Mouse (Mus musculus) adrenal gland, postnatal 25 days (tissue): ENCODE data around the gene Otulinl. TPM values are rescaled to one million over a fixed set of nuclear protein-coding genes. Genes with fewer than 3 reads are reported as not detected.
"Not testable (repeated sequence)": the region's sequence is repeated elsewhere in the genome, so short reads cannot be mapped to it uniquely, and the experiment has no call there.

ENCODE experiments used
- DNase-seq: peaks from one replicate; pipeline ENCODE4 v3.0.0; 2021; ENCODE audit warnings: mixed read lengths
- long read RNA-seq: library from polyadenylated mRNA; stranded (forward); transcript quantifications from one replicate; pipeline ENCODE4 v2.0.0, GENCODE M21; 2021
- total RNA-seq: library from RNA; stranded (reverse); gene quantifications from 2 replicates; pipeline ENCODE4 v1.2.3, GENCODE M21; 2021

Gene Otulinl
- total RNA-seq = 3.6 and 4.3 TPM in 2 replicates
- long read RNA-seq, partial matches to known transcripts = 0 of 4 reads
- long read RNA-seq, other reads (novel, unspliced or antisense) = 1 of 4 reads

GRCm38 (mm10) chr15:27681419-27682187, at the start of gene Otulinl:
Gene Otulinl, minus strand, starts transcription at chr15:27681579.
- peak; percentile 95 for DNase-seq

- no peak for DNase-seq
Measured at GRCm38 (mm10) chr15:27726228-27726627, 44.8 kb upstream of the Otulinl start.

GRCm38 (mm10) chr15:27724796-27725680, 43.7 kb upstream of the Otulinl start:
- no peak for DNase-seq

DNA sequence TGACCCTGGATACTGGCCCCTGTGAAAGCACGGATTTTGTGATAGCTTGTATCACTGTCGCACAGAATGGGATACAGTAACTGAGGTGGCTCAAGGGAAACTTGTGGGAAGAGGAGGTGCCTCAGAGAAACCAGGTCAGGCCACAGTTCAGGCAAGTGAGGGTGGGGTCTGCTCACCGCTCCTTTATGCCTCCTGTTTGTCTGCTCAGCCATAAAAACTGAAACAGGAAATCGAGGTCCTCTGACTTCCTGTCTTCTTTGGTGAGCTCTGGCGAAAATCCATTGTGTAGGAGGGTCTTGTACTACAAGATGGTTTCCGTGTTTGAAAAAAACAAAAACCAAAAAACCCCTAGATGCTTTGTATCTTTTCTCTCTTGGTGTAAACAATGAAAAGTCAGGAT, 42.9 kb upstream of the Otulinl start:
- DNase-seq = no peak

DNA sequence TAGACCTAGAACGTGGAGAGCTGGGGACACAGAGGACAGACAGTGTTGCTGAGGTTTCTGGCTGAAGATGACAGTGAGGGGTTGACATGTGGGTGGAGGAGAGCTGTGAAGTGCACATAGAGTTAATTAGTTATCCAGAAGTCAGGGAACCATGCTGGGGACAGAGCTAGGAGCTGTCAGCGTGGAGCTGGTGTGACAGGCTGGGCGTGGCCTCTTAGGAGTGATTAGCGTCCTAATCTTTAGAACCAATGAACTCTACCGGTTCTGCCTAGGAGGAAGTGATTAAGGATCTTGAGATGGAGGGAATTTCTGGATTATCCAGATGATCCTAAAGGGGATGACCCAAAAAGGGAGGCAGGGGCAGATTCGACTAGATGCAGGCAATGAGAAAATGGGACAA, 42.4 kb upstream of the Otulinl start:
- DNase-seq = no peak

- not testable (repeated sequence) for DNase-seq
Measured at GRCm38 (mm10) chr15:27720297-27720696, 38.9 kb upstream of the Otulinl start.

- no peak for DNase-seq
Measured at GRCm38 (mm10) chr15:27718668-27719067, 37.3 kb upstream of the Otulinl start.

- DNase-seq = no peak
Measured at GRCm38 (mm10) chr15:27715331-27715730, 34.0 kb upstream of the Otulinl start.

- DNase-seq = no peak
Measured at GRCm38 (mm10) chr15:27710698-27711097, 29.3 kb upstream of the Otulinl start.

DNA sequence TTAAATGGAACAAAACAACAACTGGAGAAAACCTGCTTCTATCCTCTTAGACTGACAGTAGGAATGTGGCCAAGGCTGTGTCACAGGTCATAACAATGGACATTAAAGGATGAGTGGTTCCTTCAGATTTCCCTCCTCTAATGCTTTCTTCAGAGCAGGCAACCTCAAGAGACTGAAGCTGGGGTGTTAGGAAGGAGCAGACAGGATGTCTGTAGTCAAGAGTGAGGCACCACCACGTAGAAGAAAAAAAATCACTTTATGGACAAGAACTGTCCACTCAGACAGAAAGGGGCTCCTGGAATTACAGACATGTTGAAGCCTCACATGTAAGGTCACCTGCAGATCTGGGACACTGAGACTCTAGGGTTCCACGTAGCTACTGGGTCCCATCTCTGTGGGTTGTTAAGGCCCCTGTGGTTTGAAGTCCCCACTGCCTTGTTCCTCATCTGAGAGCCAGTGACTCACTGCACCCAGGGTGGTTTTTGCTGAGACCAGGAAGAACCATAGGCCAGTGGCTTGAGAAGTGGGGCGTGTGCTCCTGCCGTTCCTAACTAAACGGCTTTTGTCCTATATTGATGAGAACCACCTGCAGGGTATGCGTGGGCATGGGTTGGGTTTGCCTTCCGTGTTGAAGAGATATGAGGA, 27.7 kb upstream of the Otulinl start:
- no peak for DNase-seq

GRCm38 (mm10) chr15:27708499-27708898, 27.1 kb upstream of the Otulinl start:
- DNase-seq = no peak

GRCm38 (mm10) chr15:27702972-27703313, 21.6 kb upstream of the Otulinl start:
- no peak for DNase-seq

DNA sequence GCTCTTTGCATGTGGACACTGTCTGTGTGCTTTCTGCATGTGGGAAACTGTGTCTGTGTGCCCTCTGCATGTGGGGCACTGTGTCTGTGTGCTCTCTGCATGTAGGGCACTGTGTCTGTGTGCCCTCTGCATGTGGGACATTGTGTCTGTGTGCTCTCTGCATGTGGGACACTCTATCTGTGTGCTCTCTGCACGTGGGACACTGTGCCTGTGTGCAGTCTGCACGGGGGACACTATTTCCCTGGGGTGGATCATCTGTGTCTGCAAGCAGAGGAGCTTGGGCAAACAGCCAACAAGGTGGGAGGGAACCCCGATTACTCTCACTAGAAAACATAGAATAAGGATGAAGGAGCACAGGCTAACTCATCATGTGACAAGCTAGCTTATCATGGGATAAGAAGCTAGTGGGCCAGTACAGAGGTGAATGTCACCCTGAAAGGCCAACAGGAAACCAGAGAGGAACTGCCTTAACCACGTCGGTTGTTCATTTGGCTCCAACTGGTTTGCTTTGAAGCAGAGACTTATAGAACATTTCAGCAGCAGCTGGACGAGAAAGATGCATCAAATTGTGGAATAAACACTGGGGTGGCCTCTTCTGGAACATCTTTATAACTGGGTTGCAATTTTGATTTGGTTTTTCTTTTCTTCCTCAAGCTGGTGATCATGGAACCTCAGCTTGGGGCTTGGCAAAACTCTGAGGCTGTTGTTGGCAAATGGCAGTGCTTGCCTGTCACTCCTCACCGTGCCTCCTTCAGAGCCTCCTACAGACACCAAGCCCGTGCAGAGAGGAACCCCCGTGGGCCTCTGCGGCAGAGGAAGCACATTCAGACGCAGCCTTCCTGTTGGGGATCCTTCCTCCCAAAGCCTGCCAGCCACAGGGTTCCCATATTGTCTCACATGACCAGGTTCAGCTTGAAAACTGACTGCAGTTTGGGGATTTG, 20.9 kb upstream of the Otulinl start:
- DNase-seq = no peak

GRCm38 (mm10) chr15:27697632-27698031, 16.3 kb upstream of the Otulinl start:
- no peak for DNase-seq

- no peak for DNase-seq
Measured at GRCm38 (mm10) chr15:27693235-27693634, 11.9 kb upstream of the Otulinl start.

DNA sequence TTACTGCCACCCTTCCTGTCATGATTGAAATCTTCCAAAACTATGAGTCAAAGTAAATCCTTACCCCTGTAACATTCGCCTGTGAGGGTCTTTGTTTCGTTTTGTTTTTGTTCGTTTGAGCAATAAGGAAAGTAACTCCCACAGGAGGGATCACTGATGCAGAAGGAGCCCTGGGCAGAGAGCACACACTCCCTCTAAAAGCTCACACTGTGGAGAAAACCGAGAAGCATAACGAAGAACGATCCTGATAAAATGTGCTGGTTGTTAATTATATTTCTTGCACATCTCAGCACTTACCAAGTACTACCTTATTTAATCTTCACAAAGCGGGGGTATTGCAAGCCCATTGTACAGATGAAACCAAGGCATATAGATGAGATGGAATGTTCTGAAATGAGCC, 10.8 kb upstream of the Otulinl start:
- DNase-seq = no peak

- no peak for DNase-seq
Measured at GRCm38 (mm10) chr15:27691213-27691612, 9.8 kb upstream of the Otulinl start.

- DNase-seq = no peak
Measured at GRCm38 (mm10) chr15:27688041-27688651, 6.8 kb upstream of the Otulinl start.

- no peak for DNase-seq
Measured at GRCm38 (mm10) chr15:27684813-27685212, 3.4 kb upstream of the Otulinl start.

GRCm38 (mm10) chr15:27683206-27683605, 1.8 kb upstream of the Otulinl start:
- no peak for DNase-seq

- no peak for DNase-seq
Measured at GRCm38 (mm10) chr15:27682619-27683018, 1.2 kb upstream of the Otulinl start.
